Mouse (Mus musculus) kidney, embryonic 14.5 days (tissue): Measurements from ENCODE around the gene Kank4. TPM values are rescaled to one million over a fixed set of nuclear protein-coding genes. Genes with fewer than 3 reads are reported as not detected.

Experiments
- ATAC-seq: fragments of 200-750 bp; cut with Nextera tagmentation; 2 replicates; pipeline ENCODE4 v1.8.0; 2017; ENCODE audit warnings: moderate number of reproducible peaks, mild to moderate bottlenecking, moderate TSS enrichment, moderate library complexity; ENCODE audit not compliant: low FRiP score, low TSS enrichment
- H3K27ac ChIP-seq: fragments of 300-500 bp; sonication (generic); 2 replicates; pipeline ENCODE4 v1.5.1; 2014; ENCODE audit warnings: low read depth, mild to moderate bottlenecking, low read length, moderate library complexity, mixed read lengths
- H3K27me3 ChIP-seq: fragments of 300-500 bp; sonication (generic); 2 replicates; pipeline ENCODE4 v1.6.1; 2014; ENCODE audit warnings: mild to moderate bottlenecking, low read length; ENCODE audit not compliant: control insufficient read depth, insufficient read depth
- H3K36me3 ChIP-seq: fragments of 300-500 bp; sonication (generic); 2 replicates; pipeline ENCODE4 v1.6.1; 2014; ENCODE audit warnings: low read length, mixed read lengths; ENCODE audit not compliant: control insufficient read depth, insufficient read depth
- H3K4me1 ChIP-seq: fragments of 300-500 bp; sonication (generic); 2 replicates; pipeline ENCODE4 v1.6.1; 2014; ENCODE audit warnings: low read length, mixed read lengths; ENCODE audit not compliant: control insufficient read depth, insufficient read depth
- H3K4me2 ChIP-seq: fragments of 300-500 bp; sonication (generic); replicated peaks from 2 replicates; pipeline ENCODE4 v1.6.1; 2014; ENCODE audit warnings: low read depth, mild to moderate bottlenecking, low read length
- H3K4me3 ChIP-seq: fragments of 300-500 bp; sonication (generic); 2 replicates; pipeline ENCODE4 v1.5.1; 2014; ENCODE audit warnings: mild to moderate bottlenecking, low read length
- H3K9ac ChIP-seq: fragments of 300-500 bp; sonication (generic); 2 replicates; pipeline ENCODE4 v1.6.1; 2014; ENCODE audit warnings: low read depth, mild to moderate bottlenecking, low read length, moderate library complexity
- H3K9me3 ChIP-seq: fragments of 300-500 bp; sonication (generic); 2 replicates; pipeline ENCODE4 v1.6.1; 2016; ENCODE audit warnings: low read length; ENCODE audit not compliant: control insufficient read depth
- WGBS: fragments of 180-500 bp; shearing (Covaris S2); extraction: QIAGEN DNeasy Blood & Tissue Kit; methylation state at CpG from one replicate; pipeline ENCODE4 v1.1.7; 2014; 5-methylcytosine and 5-hydroxymethylcytosine counted together
- polyA plus RNA-seq: library from polyadenylated mRNA; unstranded; fragments of >200 nt; fragmentation: Nextera tagmentation; extraction: Ambion mirVana; gene quantifications from 2 replicates; pipeline ENCODE4 v1.2.1, GENCODE M21; 2014

Gene Kank4
- 2.7 and 3.5 TPM in 2 replicates for polyA plus RNA-seq

DNA sequence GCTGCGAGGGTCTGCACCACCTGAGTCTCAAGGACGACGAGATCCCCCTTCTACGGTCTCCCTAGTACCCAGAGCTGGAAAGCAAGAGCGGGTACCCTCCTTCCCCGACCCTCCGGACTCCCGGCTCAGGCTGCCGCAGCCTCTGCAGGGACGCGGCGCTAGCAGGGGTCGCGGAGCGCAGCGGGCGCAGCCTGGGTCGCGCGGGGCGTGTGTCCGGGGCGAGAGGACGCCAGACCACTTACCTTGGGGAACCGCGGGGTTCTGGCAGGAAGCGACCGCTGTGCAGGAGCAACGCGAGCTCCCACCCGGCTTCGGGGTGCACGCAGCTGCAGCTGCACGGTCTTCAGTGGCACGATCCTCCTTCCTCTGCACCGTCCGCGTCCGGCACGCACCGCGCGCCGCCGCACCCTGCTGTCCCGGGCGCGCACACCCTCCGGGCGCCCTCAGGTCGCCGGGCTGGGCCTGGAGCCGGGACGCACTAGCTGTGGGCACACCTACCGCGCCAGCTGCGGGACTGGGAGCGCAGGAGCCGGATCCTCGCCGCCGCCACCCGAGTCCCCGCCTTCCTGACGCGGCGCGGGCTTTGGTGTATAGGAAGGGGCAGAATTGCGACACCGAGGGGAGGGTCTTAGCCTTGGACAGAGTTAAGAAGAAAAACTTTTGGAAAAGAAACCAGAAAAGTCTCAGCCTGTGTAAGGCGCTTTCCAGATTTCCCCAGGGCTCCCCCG is at the start of gene Kank4:
Kank4 (minus strand) TSS at position 354 of the 728 bp plus-strand sequence.
- under 1% methylated on average over 67 of the region's 72 CpGs for WGBS
- Histone ChIP-seq H3K4me3 (peak within 1 kb of the TSS; percentile 83), H3K4me2 (peak within 1 kb of the TSS; percentile 97), H3K27me3 (no peaks in the 10 kb centered on the region), H3K9me3 (no peaks in the 10 kb centered on the region), H3K27ac (peak within 1 kb of the TSS; percentile 15), H3K4me1 (peaks cover 10% of the 10 kb centered on the region), H3K9ac (peak within 1 kb of the TSS; percentile 69), H3K36me3 (no peaks in the 10 kb centered on the region)
- ATAC-seq = peak; percentile 83

DNA sequence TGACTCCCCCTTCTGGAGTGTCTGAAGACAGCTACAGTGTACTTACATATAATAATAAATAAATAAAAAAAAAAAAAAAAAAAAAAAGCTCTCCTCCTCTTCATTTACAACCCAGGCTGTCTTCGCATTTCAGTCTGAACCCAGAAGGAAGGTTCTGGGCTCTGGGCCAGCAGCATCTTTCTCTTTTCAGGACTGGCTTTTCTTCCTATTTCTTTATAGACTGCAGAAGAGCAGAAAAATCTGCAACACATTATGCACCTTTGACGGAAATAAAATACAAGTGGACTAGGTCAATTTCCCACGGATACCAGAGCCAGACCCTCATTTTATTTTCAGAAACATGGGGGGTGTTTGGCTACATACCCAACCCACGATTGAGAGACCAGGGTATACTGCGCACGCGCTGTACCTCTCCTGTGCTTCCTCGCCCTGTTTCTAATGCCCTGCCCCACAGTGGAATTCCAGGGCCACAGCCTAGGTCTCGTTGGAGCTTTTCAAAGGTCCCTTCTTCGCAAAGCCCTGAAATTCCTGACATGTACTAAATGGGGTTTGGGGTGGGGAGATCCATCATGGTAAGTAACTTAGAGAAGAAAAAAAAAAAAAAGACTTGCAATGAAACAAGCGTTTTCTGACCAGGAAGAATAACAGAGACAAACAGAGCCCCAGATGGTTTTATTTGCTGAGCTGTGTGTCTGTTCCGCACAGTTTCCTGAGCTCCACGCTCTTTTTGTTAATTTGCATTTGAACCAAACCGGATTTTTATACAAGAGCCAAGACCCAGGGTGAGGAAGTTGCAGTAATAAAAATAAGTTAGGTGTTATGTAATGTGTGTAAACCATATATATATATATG is 48.3 kb upstream of the Kank4 start:
- no peak for ATAC-seq
- Histone ChIP-seq H3K4me2 (no peak overlapping the region), H3K9ac (no peak overlapping the region), H3K36me3 (no peaks in the 10 kb centered on the region), H3K9me3 (peaks cover 7% of the 10 kb centered on the region), H3K27me3 (no peaks in the 10 kb centered on the region), H3K4me3 (no peak overlapping the region), H3K4me1 (no peaks in the 10 kb centered on the region), H3K27ac (no peak overlapping the region)
- 86% methylated on average over 14 of the region's 14 CpGs for WGBS

DNA sequence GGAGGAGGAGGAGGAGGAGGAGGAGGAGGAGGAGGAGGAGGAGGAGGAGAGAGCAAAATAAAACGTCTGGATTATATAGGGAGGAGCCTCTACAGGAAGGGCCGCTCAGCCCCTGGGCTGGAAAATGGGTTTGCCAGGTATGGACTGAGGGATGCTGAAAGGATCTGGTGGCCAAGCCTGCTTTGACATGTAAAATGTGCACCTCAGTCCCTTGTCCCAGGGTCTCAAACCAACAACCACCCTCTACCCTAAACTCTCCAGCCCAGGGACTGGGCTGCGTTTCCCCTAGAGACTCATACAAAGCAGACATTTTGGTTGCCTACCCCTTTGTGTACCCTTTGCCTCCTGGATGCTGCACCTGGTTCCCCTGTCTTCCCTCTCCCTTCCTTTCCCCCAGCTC is 47.2 kb upstream of the Kank4 start:
- H3K9me3 ChIP-seq = peaks cover 7% of the 10 kb centered on the region
- no peaks in the 10 kb centered on the region for H3K36me3 ChIP-seq
- no peaks in the 10 kb centered on the region for H3K4me1 ChIP-seq
- WGBS = 82% methylated on average over 3 of the region's 3 CpGs
- no peaks in the 10 kb centered on the region for H3K27me3 ChIP-seq
- H3K27ac ChIP-seq = no peak overlapping the region
- H3K9ac ChIP-seq = no peak overlapping the region
- H3K4me2 ChIP-seq = no peak overlapping the region
- no peak for ATAC-seq
- H3K4me3 ChIP-seq = no peak overlapping the region

DNA sequence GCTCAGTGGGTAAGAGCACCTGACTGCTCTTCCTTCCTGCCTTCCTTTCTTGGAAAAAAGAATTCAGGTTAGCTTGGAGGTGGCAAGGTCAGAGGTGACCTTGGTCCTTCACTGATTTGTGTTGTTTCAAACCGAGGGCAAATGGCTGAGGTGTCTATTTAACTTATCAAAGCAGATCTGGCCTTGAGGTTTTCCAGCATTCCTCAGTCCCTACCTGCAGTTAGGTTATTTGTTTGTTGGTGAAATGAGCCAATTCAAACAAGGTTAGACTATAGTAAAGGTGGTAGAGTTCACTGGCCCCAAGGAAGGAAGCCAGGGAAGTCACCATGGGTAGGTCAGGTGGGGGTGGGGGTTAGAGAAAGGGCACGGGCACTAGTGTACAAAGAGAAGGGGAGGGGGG is 46.8 kb upstream of the Kank4 start:
- Histone ChIP-seq H3K9me3 (peaks cover 7% of the 10 kb centered on the region), H3K27me3 (no peaks in the 10 kb centered on the region), H3K36me3 (no peaks in the 10 kb centered on the region), H3K9ac (no peak overlapping the region), H3K27ac (no peak overlapping the region), H3K4me2 (no peak overlapping the region), H3K4me1 (no peaks in the 10 kb centered on the region), H3K4me3 (no peak overlapping the region)
- ATAC-seq = no peak
- 26% methylated on average over 1 of the region's 2 CpGs for WGBS

DNA sequence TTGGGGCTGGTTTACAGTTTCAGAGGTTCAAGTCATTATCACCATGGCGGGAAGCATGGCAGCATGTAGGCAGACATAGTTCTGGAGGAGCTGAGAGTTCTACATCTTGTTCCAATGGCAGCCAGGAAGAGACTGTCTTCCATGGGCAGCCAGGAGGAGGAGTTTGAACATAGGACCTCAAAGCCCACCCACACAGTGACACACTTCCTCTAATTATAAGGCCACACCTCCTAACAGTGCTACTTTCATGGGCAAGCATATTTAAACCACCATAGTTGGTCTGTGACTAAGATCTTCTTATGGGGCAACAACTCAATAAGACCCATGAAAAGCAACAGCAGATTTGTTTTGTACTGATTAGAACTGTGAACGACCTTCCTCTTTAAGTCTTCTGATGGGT is 46.1 kb upstream of the Kank4 start:
- WGBS = 89% methylated on average over 2 of the region's 2 CpGs
- ATAC-seq = no peak
- H3K4me3 ChIP-seq = no peak overlapping the region
- no peaks in the 10 kb centered on the region for H3K4me1 ChIP-seq
- no peaks in the 10 kb centered on the region for H3K27me3 ChIP-seq
- no peak overlapping the region for H3K9ac ChIP-seq
- no peak overlapping the region for H3K27ac ChIP-seq
- peaks cover 7% of the 10 kb centered on the region for H3K9me3 ChIP-seq
- H3K36me3 ChIP-seq = no peaks in the 10 kb centered on the region
- H3K4me2 ChIP-seq = no peak overlapping the region

DNA sequence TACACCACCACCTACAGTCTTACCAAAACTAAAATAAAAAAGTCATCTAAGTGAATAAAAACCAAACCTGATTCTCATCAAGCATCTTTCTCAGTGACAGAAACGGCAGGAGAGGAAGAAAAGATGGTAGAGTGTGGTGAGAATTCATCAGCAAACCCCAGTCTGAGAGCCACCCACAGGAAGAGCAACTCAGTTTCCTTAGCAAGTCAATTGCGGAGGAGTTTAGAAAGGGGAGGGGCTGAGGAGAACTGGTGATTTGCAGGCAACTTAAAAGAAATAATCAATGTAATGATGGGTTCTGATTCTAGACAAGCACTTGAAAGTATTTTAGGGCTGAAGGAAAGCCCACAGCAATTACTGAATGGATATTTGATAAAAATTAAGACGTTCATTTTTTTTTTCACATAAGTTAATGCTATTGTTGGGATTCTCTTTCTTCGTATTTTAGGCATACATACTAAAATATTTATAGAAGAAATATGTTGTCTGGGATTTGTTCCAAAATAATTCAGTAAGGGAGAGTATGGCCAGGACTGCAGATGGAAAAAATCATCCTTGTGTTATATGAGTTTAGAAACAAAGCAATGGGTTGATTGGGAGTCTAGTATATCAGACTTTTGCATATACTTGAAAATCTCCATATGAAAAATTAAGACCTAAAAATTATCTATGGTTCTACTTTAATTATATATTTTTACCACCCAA is 41.0 kb upstream of the Kank4 start:
- no peak for ATAC-seq
- Histone ChIP-seq H3K9ac (no peak overlapping the region), H3K27me3 (no peaks in the 10 kb centered on the region), H3K4me3 (no peak overlapping the region), H3K4me2 (no peak overlapping the region), H3K9me3 (no peaks in the 10 kb centered on the region), H3K27ac (no peak overlapping the region), H3K4me1 (no peaks in the 10 kb centered on the region), H3K36me3 (no peaks in the 10 kb centered on the region)
- 72% methylated on average over 4 of the region's 4 CpGs for WGBS

DNA sequence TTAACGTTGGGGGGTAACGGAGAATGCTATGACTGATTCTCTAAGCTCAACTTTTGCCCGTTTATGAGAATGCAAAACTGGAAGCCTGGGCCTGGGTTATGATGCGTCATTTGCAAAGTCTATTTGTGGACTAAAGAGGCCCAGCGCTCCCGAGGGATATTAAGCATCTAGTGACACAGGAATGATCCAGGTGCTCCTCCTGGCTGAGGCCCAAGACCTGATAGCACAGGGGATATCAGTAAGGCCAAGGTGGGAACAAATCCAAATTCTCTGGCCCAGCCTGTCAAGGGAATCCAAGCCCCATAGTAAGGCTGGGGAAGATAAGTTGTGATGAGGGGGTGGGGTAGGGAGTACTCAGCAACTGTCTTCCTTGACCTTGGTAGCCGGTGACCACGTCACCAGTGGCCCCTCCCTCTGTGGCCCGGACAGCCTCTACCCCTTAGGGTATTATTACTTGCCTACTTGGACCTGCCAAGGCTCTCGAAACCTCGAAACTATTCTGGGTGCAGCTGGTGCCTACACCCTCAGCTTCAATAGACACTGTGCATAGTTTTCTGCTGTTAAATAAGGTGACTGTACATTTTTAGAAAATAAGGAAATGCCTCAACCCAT is 39.8 kb upstream of the Kank4 start:
- Histone ChIP-seq H3K4me1 (no peaks in the 10 kb centered on the region), H3K27me3 (no peaks in the 10 kb centered on the region), H3K36me3 (no peaks in the 10 kb centered on the region), H3K9me3 (no peaks in the 10 kb centered on the region), H3K27ac (peak overlapping the region; percentile 26; the same call in 1 of the 2 replicates), H3K9ac (no peak overlapping the region), H3K4me3 (no peak overlapping the region), H3K4me2 (no peak overlapping the region)
- whole genome bisulfite sequencing = 67% methylated on average over 11 of the region's 11 CpGs
- no peak for ATAC-seq

DNA sequence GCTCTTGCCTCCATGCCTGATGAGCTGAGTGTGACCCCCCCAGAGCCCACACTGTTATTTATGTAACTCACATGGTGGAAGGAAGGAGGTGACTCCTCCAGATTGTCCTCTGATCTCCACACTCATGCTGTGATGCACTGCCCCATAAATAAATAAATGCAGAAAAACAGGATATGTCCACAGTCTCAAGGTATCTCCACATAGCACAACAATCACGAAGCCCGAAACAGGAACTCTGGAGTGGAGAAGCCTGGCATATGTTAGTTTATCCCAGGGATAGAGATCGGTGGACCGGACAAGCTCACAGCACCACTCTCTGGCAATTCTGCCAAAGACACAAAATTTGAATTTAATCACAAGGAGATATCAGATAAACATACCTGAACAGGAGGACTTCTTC is 36.6 kb upstream of the Kank4 start:
- Histone ChIP-seq H3K4me1 (no peaks in the 10 kb centered on the region), H3K4me3 (no peak overlapping the region), H3K27me3 (no peaks in the 10 kb centered on the region), H3K9me3 (no peaks in the 10 kb centered on the region), H3K36me3 (no peaks in the 10 kb centered on the region), H3K4me2 (no peak overlapping the region), H3K9ac (no peak overlapping the region), H3K27ac (no peak overlapping the region)
- WGBS = 67% methylated on average over 4 of the region's 4 CpGs
- ATAC-seq = peak; percentile 60; the same call in 1 of the 2 replicates
